Mouse (Mus musculus) embryo, embryonic 10 days (tissue): ENCODE data around the gene Traf3ip1.

Experiments used
- DNase-seq: peaks from one replicate; pipeline ENCODE4 v3.0.0-alpha.2; 2015; ENCODE audit warnings: low spot score

Traf3ip1 gene

GRCm38 (mm10) chr1:91494457-91495140, at the start of gene Traf3ip1:
Gene Traf3ip1 (plus strand): TSS chr1:91494647.
- peak; percentile 93 for DNase-seq

GRCm38 (mm10) chr1:91444841-91445830, 49.3 kb upstream of the Traf3ip1 start:
- no peak for DNase-seq

- DNase-seq = no peak
Observed at GRCm38 (mm10) chr1:91446060-91446459, 48.4 kb upstream of the Traf3ip1 start.

- no peak for DNase-seq
Observed at GRCm38 (mm10) chr1:91446511-91446910, 47.9 kb upstream of the Traf3ip1 start.

GRCm38 (mm10) chr1:91448688-91449087, 45.8 kb upstream of the Traf3ip1 start:
- no peak for DNase-seq

GRCm38 (mm10) chr1:91450851-91451250, 43.6 kb upstream of the Traf3ip1 start:
- DNase-seq = no peak

- DNase-seq = no peak
Observed at GRCm38 (mm10) chr1:91451547-91452084, 42.8 kb upstream of the Traf3ip1 start.

- no peak for DNase-seq
Observed at GRCm38 (mm10) chr1:91453932-91454331, 40.5 kb upstream of the Traf3ip1 start.

GRCm38 (mm10) chr1:91454366-91454765, 40.1 kb upstream of the Traf3ip1 start:
- no peak for DNase-seq

- DNase-seq = no peak
Observed at GRCm38 (mm10) chr1:91454927-91455326, 39.5 kb upstream of the Traf3ip1 start.

GRCm38 (mm10) chr1:91455661-91456161, 38.7 kb upstream of the Traf3ip1 start:
- peak; percentile 71 for DNase-seq

- peak; percentile 72 for DNase-seq
Observed at GRCm38 (mm10) chr1:91456301-91456801, 38.1 kb upstream of the Traf3ip1 start.

GRCm38 (mm10) chr1:91457116-91457515, 37.3 kb upstream of the Traf3ip1 start:
- no peak for DNase-seq

GRCm38 (mm10) chr1:91457698-91458097, 36.7 kb upstream of the Traf3ip1 start:
- DNase-seq = no peak

GRCm38 (mm10) chr1:91458223-91458861, 36.1 kb upstream of the Traf3ip1 start:
- DNase-seq = peak; percentile 18

- DNase-seq = peak; percentile 99
Observed at GRCm38 (mm10) chr1:91459059-91459809, 35.2 kb upstream of the Traf3ip1 start, which contains the start of gene Per2. Gene Per2 (minus strand): TSS chr1:91459324.

- no peak for DNase-seq
Observed at GRCm38 (mm10) chr1:91460069-91460468, 34.4 kb upstream of the Traf3ip1 start.

GRCm38 (mm10) chr1:91460564-91460963, 33.9 kb upstream of the Traf3ip1 start:
- no peak for DNase-seq

- no peak for DNase-seq
Observed at GRCm38 (mm10) chr1:91463336-91463995, 31.0 kb upstream of the Traf3ip1 start.

- DNase-seq = no peak
Observed at GRCm38 (mm10) chr1:91464436-91464835, 30.0 kb upstream of the Traf3ip1 start.
